Mouse (Mus musculus) brain, embryonic 18.5 days (tissue): ENCODE results near the gene Ccdc91.

Source experiments
- DNase-seq: peaks from one replicate; pipeline ENCODE4 v3.0.0-alpha.2; 2012; ENCODE audit warnings: low read depth, low spot score

Ccdc91 gene

DNA sequence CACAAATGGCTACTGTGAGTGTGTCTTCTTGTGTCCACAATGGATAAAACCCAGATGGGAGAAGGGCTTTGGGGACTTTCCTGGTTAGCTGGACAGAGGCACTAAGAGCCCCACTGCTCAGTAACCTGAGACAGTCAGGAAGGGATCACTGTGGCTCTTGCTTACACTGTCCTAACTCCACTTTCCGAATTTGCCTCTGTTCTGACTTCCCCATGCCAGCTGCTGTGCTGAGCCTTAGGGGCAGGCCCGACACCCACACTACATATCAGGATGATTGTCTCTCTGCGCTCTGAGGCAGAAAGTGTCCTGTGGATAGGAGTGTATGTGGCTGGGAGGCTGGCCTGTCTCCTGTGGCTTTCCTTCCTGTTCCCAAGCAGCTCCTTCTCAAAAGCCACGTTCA is 97.5 kb downstream of the Ccdc91 start:
- no peak for DNase-seq

DNA sequence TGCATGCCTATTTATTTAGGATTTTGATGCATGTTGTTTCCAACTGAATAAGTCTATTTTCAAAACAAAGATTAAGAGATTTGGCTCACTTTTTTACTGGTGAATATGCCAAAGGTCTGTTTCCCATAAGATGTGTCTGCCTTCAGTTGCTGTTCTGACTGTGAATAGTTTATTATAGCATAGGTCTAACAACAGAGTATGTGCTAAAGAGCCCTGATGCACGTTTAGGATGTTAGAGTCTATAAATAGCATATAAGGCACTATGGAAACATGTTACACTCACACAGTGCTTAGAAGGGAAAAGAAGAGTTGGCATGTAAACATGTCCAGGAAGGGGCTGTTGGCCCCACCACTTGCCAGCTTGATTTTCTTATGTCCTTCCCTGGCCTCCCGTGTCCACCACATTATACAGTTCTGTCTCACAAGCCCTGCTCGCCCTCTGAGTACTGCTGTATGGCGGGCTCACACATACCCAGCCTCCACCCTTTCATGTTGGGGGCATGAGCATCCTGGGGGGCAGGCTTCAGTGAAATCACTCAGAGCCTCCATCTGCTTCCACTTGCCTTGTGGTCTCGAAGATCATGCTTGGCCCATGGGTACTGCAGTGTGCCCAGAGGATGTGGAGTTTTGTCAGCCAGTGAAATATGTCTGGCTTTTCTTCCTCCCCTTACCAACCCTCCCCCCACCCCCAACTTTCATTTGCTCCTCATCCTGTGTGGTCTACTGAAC is 99.0 kb downstream of the Ccdc91 start:
- no peak for DNase-seq

DNA sequence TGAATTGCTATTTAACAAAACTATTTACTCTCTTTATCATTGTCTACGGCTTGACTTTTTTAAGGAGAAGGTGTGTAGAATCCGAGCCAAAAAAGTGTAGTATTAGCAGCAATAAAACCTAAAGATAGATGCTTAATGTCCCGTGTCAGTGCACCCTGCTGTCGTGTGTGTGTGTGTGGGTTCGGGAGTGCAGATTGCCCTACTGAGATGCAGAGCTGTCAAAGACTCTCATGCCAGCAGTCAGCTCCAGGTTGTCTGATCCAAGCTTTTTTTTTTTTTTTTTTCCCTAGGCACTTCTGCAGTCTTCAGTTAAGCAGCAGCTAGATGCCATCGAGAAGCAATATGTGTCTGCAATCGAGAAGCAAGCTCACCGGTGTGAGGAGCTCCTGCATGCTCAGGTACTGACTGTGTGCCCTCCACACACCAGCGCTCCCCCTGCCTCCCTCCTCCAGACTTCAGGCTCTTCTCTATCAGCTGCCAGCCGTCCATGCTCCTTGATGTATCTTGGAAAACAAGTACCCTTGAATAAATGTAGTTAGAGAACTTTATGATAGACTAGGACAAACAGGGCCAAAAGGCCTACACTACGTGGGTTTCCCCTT is 99.7 kb downstream of the Ccdc91 start:
- no peak for DNase-seq

DNA sequence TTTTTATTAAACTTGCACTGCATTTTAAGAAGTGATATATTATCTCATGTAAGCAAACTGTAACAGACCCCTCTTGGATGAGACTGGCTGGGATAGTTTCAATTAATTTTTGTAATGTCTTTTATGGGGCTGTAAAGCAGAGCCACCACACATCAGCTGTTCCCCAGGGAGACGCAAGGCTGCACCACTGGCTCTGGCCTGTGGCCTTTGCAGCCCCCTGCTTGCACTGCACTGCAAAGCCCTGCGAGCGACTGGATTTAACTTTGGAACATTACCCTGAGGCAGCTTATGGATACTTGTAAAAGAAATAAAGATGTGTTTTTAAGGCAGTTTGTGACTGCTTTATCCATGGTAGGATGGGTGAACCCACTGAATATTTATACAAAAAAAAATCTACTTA is 112.0 kb downstream of the Ccdc91 start:
- no peak for DNase-seq

DNA sequence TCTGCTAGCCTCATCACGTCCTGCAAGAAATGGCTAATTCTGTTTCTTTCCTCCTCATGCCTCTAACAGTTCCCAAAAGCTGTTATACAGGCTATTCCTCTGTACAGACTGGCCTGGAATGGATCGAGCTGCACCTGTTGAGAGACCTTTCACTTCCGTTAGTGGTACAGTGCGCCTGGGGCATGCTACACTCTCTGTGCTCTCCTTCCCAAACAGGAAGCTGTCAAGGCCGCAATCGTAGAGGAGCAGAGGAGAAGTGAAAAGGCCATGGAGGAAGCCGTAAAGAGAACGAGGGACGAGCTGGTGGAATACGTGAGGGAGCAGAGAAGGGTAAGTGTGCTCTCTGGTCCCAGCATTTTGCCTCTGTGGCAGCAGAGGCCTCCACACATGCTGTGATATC is 131.0 kb downstream of the Ccdc91 start:
- no peak for DNase-seq

DNA sequence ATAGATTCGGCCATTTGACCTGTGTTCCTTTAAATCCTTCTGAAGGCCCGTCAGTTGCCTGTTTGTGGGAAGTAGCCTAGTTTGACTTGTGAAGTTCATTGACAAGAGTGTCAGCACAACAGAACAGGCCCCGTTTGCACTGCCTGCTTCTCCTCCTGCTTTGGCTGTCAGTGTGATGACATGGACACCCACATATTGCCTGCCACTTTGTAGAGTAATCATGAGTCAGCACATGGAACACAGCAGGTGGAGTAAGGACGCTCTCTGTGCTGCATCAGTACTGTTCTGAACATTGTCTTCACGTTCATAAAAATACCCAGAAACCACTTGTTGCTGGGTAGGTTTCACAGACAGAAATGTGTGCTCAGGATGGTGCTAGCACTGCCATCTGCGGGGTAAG is 132.0 kb downstream of the Ccdc91 start:
- no peak for DNase-seq

DNA sequence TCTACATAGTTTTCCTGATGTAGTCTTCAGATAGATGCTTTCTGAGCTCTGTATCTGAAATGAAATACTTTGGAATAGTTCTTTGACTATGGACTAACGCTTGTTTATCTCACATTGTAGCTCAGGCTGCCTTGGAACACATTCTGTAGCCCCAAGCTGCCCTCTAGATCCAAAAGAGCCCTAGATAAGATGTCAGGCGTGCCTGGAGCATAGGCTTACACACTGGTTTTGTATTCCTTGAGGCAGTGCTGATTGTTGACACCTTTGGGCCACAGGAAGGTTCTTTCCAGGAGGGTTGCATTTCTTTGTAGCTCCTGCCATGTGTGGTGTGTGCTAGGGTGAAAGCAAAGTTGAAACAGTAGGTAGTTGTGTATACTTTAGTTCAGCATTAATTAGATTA is 139.7 kb downstream of the Ccdc91 start:
- DNase-seq, result no peak

DNA sequence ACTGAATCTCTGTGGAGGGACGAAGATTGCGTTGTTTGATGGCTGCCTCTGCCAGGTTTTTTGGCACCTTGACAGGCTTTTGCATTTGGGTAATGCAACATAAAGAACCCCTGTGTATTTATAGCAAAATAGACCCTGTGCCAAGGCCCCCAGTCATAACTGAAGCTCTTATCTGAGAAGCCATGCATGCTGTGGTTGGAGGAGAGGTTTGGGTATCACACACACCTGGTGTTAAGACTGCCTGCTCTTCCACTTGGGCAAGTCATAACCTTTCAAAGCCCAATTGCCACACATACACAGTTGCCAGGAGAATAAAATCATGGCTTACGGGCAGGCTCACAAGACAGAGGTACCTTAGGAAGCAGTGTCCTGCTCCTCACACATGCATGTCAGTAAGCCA is 147.5 kb downstream of the Ccdc91 start:
- DNase-seq, result no peak

DNA sequence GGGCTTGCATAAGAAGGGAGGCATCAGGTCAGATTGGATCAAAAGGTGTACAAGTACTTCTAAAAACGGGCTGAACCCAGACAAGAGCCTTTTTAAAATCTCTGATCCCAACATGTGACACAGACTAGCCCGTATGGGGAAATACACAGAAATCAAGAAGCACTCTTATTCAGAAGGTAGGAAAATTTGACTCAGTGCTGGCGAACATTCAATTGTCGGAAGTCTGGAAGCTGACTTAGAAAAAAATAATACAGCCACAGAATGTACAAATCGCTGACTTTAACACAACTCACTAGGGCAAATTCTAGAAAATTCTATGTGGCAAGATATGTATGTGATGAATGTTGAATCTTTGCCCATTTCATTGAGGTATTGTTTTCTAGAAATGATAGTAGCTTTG is 160.8 kb downstream of the Ccdc91 start:
- no peak for DNase-seq

DNA sequence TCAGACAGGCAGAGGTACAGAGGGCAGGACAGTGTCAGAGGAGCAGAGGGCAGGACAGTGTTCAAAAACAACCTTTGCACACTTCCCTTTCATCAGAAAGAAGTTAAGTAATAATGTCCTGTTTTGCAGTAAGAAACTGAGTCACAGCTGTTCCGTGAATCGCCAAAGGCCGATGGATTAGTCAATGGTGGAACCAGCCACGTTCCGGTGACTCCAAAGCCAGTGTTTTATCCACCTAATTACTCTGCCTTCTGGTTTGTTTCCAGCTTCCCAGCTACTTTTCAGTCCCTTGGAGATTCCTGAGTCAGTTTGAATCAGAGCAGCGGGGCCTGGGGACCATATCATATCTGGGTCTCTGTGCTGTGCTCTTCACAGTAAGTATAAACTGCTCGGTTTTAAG is 168.2 kb downstream of the Ccdc91 start:
- DNase-seq, result no peak

DNA sequence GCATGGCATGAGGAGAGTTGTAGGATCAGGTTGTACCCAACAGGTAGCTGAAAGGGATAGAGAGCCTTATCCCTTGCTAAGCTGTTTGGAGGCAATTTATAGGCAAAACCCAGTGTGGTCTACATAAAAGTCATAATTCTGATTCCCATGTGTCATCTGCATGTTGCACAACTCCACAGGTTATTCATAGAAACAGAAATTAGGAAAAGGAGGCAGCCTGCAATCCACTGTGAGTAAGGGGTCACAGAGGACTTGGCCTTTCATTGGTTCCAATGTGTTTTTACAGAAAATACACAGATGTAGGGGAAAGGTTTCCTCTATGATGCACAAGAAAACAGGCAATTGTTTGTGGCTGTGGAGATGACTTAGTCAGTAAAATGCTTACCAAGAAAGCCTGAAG is 168.8 kb downstream of the Ccdc91 start:
- DNase-seq, result no peak

DNA sequence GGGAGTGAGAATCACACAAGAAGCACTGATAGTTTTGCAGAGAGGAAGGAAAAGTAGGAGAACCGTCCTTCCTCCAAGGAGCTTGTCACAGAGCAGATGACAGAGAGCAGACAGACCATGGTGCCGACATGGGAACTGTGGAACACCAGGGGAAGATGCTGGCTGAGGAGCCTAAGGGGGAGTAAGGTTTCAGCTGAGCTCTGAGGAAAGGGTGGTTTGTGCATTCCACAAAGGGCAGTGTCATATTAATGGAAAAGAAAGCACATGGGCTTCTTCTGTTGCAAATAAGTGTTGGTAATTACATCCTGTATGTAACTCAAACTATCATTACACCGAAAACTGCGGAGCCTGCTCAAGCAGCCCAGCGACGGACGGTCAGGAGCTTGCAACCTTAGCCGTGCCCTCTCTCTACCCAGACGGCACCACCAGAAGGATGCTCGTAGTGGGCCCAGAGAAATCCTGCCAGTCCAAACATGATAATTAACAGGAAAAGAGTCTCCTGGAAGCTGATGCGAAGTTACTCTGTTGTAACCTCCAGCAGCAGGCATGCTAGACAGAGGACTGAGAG is 170.9 kb downstream of the Ccdc91 start:
- DNase-seq, result no peak

DNA sequence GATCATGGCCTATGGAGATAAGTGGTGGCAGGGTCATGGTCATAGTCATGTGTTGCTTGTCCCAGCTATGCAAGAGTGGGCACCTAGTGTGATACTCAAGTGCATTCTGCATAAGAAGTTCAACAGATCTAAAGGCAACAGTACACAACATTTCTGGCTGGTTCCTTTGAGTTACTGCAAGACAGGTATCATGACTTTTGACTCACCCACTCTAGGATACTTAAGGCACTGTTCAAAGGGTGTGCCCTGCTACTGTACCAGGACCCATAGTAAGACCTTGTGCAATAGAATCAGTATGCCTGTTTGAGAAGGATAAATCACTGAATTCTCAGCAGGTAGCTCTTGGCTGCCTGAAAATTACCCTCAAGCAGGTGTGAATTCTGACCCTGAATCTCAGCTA is 182.4 kb downstream of the Ccdc91 start:
- no peak for DNase-seq

DNA sequence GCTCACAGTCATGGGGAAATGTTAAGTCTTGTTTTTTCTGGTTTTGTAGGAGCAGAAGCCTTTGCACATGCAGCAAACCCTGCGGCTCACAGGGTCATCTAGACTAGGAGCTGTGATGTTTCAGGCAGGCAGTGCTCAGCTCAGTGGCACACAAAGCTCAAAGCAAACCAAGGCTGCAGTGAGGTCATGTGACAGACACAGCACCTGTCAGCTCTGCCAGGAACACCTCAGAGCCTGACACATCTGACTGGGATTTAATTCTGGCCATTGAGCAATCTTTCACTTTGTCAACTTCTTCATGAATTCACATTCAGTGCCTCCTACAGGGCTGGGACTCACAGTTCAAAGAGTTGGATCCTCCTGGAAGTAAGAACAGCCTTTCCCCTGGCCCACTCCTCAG is 185.1 kb downstream of the Ccdc91 start:
- DNase-seq, result no peak

DNA sequence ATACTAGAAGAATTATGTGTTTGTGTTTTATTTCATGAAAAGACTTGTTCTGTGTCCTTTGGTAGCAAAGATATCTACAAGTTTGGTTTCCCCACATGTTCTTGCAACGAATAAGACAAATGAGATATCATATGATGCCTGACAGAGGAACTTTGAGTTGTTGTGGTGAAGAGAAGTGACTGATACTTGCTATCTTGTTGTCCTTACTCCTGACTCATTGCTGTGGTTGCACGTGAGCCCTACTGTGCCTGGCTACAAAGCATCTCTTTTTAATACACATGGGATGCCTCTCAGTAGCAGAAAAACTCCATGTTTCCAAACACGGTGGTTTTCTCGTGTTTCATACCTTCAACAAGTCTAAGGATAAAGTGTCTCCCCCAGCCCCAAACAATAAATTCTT is 186.2 kb downstream of the Ccdc91 start:
- DNase-seq, result no peak

DNA sequence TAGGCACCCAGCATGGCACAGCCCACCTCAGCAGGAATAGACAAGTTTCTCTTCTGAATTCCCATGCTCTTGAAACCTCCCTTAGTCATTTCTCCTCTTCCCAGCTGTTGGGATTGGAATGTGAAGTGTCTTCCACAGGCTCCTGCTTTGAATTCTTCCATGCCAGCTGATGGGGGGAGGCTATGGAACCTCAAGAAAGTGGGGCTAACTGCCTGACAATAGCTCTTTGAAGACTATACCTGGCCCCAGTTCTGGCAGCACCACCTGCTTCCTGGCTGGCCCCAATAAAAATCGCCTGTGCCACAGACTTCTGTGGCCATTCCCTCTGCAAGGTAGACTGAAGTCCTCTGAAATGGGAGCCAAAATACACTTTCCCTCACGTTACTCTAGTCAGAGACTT is 187.0 kb downstream of the Ccdc91 start:
- no peak for DNase-seq

DNA sequence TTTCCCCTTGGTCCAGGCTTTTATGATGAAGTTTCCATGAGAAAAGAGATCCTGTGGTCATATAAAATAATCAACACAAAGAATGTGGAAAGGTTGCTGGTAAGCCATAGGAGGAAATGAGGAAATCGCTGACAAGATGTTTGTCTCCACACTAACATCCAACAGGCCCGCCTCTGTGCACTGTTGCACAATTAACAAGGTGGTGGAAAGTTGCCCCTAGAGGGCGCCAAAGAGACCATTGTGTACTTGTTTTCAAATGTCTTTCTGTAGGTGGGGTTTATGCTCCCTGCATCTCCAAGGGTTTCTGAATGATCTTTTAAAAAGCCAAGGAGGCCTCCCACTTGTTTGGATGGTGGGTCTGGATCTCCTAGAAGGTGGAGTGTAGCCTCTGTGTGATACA is 188.7 kb downstream of the Ccdc91 start:
- DNase-seq, result no peak

DNA sequence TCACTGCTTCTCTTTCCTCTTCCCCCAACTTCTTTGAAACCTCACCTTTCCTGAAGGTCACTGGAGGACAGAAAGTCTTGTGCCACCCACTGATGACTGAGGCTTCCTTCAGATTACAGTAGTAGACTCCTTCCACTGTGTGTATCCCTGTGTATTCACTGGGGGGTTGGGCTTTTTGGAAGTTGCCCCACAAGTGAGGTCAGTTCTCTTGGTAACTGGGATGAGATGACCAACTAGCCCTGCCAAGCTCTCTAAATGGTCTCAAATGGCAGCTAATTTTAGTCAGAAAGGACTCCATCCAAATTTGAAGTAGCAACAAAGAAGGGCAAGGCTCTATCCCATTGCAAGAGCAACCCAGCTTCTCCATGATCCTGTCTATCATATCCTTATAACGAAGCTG is 195.7 kb downstream of the Ccdc91 start:
- DNase-seq, result no peak

DNA sequence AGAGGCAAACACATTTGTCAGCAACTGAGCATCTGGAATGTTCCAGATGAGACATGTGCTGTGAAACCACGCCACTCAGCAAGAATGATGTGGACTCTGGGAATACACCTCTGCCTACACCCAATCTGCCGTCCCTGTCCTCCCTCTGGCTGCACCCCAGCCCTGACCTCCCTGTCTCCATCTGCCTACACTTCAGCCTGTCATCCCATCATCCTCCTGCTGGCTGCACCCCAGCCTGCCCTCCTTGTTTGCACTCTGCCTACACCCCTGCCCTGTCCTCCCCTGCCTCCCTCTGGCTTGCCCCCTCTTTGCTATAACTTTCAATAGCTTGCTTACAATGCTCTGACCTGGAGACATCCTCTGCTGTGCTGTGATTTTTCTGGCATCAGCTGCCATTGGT is 196.9 kb downstream of the Ccdc91 start:
- no peak for DNase-seq

DNA sequence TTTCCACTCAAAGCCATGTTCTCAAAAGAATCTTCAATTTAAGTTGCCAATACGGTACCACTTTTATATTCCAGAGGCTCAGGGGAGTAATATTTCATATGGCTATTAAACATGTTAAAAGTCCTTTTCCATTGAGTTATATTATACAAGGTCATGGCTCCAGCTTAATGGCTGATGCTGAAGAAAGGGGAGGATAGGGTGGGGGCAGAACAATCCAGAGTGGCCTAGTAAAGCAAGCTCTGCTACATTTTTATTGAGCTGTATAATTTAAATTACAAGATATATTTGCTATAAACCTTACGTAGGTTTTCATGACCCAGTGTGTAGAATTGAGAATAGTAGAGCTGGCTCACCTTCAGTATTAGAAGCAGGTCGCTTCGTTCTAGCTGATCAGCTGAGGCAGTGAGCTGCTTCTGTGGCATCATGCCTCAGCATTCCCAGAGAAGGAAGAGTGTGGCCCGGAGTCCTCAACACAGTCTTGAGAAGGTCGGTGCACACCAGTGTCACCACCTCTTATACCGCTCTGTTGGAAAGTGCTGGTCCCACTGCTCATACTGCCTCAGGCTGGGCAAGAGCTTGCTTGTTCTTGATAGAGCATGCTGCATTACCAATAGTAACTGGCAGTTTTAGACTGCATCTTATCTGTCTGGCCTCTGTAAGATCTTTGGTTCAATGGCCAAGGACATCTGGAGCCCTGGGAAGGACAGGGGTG is 199.6 kb downstream of the Ccdc91 start:
- no peak for DNase-seq

DNA sequence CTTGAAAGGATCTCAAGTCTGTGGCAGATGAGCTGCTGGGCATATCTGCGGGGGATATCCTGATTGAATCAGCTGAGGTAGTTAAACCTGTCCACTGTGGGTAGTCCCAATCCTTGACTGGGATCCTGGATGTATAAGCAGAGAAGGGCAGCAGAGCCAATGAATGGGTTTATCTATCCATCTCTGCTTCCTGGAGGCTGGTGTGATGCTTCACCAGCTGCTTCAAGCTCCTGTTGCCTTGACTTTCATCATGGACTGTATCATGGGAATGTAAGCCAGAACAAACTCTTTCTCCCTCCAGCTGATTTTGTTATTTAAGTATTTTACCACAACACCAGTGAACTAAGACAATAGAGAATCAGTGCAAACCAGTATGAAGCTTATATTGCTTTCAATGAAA is 200.6 kb downstream of the Ccdc91 start:
- DNase-seq, result no peak
